Mouse (Mus musculus) adrenal gland, adult 8-10 months (tissue): ENCODE measurements around the gene Paqr8. TPM values are rescaled to one million over a fixed set of nuclear protein-coding genes. Genes with fewer than 3 reads are reported as not detected.

Experiments
- DNase-seq: peaks from one replicate; pipeline ENCODE4 v3.0.0; 2022
- total RNA-seq, 4 experiments: library from RNA; stranded (reverse); gene quantifications; 2 replicates each; pipeline ENCODE4 v1.2.4; 2022

The Paqr8 gene
- 10 to 100 TPM; 57.6 to 67.3 (median 63.0) TPM for total RNA-seq

DNA sequence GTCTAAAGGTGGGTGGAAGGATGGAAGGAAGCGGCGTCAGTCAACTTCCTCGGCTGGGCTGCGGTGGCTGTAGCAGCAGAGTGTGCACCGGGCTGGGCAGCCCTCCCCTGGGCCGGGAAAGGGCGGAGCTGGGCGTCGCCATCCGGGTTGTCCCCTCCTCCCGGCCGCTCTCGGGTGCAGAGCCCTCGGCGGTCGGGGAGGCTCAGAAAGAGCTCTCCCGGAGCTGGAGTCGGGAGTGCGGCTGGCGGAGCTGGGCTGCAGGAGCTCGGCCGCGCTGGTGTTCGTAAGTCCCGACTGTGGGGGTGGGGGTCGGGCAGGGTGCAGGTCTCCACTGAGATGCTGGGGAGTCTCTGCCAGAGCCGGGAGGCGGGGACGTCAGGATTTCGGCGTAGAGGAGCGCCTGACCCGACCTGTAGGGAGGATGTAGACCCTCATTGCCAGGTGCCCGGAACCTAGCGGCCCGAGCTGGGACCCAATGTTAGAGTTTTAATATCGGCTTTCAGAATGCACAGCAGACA, at the start of gene Paqr8:
Gene Paqr8, plus strand, starts transcription at position 203 of the 518 bp plus-strand sequence.
- peak; percentile 87 for DNase-seq

GRCm38 (mm10) chr1:20856924-20857902, 33.2 kb upstream of the Paqr8 start:
- no peak for DNase-seq

- no peak for DNase-seq
Observed at GRCm38 (mm10) chr1:20860775-20861174, 29.6 kb upstream of the Paqr8 start.

DNA sequence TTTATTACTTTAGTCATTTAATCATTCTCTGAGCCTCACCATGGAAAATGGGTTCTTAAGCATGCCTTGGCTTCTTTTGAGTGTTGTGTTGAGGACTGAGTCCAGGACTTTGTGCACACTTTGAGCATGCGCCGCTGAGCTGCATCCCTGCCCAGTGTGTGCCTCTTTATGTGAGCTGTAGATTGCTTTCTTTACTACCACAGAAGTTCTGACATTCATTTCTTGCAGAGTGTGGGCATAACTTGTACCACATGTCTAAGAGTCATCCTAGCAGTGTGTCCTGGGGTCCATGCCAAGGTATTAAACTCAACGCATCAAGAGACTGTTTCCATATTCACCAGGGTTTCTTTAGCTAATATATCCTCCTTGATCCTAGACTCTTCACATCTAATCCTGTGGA, 28.5 kb upstream of the Paqr8 start:
- DNase-seq = no peak

DNA sequence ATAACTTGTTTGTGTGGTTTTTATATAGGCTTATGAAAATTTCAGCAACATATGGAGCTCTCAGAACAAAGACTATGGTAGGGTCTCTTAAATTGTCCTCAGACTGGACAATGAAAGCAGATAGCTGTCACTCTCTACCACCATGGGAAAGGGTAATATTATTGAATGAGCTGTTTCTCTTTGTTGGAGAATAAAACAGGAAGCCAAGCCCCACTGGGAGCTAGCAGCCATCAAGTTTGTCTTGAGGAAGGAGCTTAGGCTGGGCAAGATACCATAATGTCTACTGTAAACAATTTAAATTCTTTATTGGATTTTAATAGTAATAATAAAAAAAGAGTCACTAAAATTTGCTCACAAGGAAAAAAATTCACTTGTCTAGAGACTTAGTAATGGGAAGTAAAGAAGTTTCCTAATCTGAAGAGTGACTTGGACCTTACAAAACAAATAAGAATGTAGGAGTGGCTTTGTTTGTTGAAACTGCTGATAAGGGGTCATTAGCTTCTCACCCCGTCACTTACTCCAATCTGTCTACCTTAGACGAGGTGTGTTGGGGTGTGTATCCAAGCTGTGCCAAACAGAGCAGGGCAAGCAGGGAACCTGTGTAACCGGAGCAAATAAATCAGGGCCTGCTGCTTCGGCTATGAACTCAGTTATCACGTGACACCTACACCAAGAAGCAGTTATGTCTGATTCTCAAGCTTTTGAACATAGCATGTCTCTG, 26.8 kb upstream of the Paqr8 start:
- no peak for DNase-seq

GRCm38 (mm10) chr1:20867241-20867902, 23.0 kb upstream of the Paqr8 start:
- no peak for DNase-seq

DNA sequence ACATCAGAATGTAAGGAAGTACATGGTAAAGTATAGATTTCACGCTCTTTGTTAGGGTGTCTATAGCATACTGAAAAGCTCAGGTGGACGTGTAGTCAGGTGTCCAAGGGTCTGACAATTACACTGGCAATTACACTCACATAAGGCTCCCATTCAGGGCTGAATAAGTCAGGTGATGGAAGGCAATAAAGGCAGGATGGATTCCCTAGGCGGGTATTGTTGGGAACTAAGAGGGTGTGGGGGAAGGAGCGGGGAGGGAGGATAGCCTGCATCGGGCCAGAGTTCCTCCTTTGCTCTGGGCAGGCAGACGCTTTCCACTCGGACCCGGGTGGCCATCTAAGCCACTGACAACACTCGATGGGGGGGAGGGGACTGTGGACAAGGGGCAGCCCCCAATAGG, 22.4 kb upstream of the Paqr8 start:
- no peak for DNase-seq

DNA sequence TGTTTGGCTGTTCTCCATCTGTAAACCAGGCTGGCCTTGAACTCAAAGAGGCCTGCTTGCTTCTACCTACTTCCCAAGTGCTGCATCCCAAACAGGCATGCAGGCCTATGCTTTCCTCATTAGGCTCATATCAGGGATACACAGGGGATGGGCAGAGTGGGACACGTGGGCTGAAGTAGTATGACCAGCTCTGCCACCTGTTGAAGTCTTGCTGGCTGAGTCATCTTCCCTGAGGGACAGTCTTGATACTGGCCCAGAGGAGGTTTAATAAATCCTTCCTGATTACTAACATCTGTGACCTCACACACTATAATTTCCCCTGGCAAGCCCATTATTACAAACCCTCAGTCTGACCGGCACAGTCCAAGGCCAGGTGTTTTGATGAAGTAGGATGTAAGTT, 19.5 kb upstream of the Paqr8 start:
- DNase-seq = no peak

GRCm38 (mm10) chr1:20872496-20872895, 17.9 kb upstream of the Paqr8 start:
- DNase-seq = no peak

- no peak for DNase-seq
Observed at GRCm38 (mm10) chr1:20874061-20874460, 16.3 kb upstream of the Paqr8 start.

DNA sequence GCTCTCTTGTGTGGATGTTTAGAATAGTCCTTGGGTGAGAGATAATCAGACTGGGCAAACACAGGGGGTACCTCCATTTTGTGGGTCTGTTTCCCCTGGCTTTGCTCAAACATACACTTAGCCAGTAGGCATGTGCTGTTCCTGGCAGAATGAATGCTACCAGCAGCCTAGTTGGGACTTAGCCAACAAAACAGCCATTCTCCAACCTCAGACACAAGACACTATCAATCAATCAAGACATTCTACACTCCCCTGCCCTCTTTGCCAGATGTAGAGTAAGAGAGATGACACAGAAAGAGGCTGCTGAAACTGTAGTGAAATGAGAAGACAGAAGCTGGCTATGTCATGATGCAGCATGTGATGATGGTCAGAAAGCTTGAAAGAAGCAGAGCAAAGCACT, 13.1 kb upstream of the Paqr8 start:
- DNase-seq = no peak

GRCm38 (mm10) chr1:20879361-20879760, 11.0 kb upstream of the Paqr8 start:
- DNase-seq = no peak

DNA sequence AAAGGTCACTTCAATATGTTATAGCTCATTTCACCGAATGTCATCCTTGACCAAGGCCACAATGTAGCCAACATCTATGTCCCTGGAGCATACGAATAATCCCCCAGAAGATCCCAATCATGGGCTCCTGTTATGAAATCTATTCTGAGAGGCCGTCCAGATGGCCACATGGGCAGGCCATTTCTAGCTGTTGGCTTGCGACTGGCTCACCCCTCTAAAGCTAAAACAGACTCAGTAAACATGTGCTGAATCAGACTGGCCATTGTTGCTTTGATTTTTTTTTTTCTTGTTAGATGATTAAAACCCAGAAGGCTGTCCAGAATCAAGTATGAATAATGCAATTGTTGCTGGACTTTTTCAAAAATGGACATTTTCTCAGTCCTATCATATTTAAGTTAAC, 7.3 kb upstream of the Paqr8 start:
- DNase-seq = no peak

GRCm38 (mm10) chr1:20889677-20890403, 566 bp upstream of the Paqr8 start:
- DNase-seq = no peak

- peak; percentile 77 for DNase-seq
Observed at GRCm38 (mm10) chr1:20890941-20891399, 564 bp downstream of the Paqr8 start.

GRCm38 (mm10) chr1:20893059-20893458, 2.7 kb downstream of the Paqr8 start:
- DNase-seq = no peak

DNA sequence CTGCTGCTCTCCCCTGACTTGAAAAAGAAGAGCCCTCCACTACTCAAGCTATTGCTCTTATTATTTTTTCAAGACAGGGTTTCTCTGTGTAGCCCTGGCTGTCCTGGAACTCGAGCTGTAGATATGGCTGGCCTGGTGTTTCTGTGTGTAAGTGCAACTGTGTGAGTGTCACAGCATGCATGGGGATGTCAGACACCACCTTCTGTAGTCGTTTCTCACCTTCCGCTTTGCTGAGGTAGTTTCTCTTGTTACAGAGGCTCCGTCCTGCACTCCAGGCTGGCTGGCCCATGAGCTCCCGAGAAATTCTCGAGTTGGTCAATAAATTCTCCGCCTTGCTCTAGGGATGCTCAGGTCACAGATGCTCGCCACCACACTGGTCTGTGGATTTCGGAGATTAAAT, 8.0 kb downstream of the Paqr8 start:
- no peak for DNase-seq

DNA sequence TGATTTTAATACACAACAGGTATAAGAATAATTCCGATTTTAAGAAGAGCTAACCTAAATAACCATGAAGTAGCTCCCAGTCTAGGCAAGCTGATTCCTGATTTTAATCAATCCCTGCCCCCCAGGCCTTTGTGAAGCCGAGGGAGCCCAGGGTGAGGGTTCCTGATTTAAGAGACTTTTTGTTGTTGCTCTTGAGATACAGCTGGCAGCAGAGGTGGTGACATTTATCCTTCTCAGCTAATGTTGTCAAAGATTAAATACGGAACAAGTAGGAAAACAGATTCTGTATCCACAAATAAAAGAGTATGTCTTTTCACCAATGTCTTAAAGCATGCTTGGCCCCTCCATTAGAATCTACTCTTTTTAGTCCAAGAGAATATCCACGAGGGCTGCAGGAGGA, 9.9 kb downstream of the Paqr8 start:
- no peak for DNase-seq

DNA sequence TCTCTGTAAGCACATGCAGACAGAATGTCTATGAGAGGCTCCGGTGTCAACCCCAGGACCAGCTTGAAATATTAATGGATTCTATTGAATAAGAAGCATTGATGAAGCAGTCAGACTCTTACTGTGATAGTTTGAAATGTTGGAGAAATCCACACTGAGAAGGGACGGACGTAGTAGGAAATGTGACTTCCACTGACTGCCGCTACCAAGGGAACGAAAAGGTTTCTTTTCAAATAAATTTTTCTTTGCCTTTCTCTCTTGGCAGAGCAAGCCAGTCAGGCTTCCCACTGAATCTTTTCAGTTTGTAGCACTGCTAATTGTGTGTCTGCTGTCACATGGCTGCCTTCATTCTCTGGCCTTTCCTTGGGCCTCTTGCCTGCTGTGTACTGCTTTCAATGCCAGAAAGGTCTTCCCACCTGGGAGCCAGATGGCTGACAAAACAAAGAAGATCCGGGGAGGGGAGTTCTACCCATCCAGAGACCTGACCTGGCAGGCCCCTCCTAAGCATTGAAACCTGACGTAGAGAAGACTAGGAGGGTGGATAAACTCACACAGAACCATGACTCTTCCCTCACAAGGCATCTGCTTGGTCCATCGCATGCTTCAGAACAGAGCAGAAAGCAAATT, 15.2 kb downstream of the Paqr8 start:
- DNase-seq = no peak

- no peak for DNase-seq
Observed at GRCm38 (mm10) chr1:20906128-20906515, 15.7 kb downstream of the Paqr8 start.

- DNase-seq = no peak
Observed at GRCm38 (mm10) chr1:20908541-20908940, 18.1 kb downstream of the Paqr8 start.

DNA sequence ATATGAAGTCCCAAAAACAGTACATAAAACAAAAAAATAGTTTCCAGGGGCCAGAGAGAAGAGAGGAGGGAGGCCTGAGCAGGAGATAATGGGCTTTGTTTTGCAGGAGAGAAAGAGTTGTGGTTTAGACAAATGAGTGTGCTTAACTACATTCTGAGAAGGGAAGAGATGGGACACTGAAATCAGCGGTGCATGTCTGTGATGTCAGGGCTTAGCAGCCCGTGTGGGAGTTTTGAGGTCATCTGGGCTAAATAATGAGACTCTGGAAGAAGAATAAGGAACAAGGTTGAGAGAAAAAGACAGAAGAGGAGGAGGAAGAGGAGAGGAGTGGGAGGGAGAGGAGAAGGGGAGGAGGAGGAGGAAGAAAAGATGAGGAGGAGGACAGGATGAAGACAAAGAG, 21.7 kb downstream of the Paqr8 start:
- no peak for DNase-seq
